Mouse (Mus musculus): ENCODE data around the gene Med31. TPM values are rescaled to one million over a fixed set of nuclear protein-coding genes. Genes with fewer than 3 reads are reported as not detected.

Gene Med31
- 23.9 and 25.5 TPM in 2 replicates for polyA plus RNA-seq (2015; fragmentation: Nextera tagmentation; extraction: Ambion mirVana)

GRCm38 (mm10) chr11:72215410-72215797 is at the start of gene Med31:
Gene Med31, minus strand, starts transcription at chr11:72215592.
- TF ChIP-seq CTCF (IDR thresholded peaks at IDR 0.05; ENCODE audit: low read depth), result no peak
- Histone ChIP-seq H3K9me3 (ENCODE audit: control insufficient read depth) (no peaks in the 10 kb centered on the region), H3K27me3 (replicated peaks; ENCODE audit: control insufficient read depth, insufficient read depth, low read length) (no peaks in the 10 kb centered on the region), H3K27ac (ENCODE audit: low read depth, low read length) (peak within 1 kb of the TSS; percentile 74), H3K9ac (ENCODE audit: low read depth, low read length) (peak within 1 kb of the TSS; percentile 71), H3K36me3 (ENCODE audit: control insufficient read depth, insufficient read depth) (peaks cover 15% of the 10 kb centered on the region), H3K4me3 (ENCODE audit: low read depth, low read length) (peak within 1 kb of the TSS; percentile 65), H3K4me1 (replicated peaks; ENCODE audit: control insufficient read depth, insufficient read depth, low read length) (0 out of 2 replicates have a peak, but pooled peaks cover 2% of the 10 kb centered on the region), H3K4me2 (replicated peaks; ENCODE audit: low read depth) (peak within 1 kb of the TSS; percentile 82)
- peak; percentile 81 for ATAC-seq
- under 1% methylated on average over 29 of the region's 29 CpGs for WGBS

GRCm38 (mm10) chr11:72256441-72256840 is 41.0 kb upstream of the Med31 start:
- Histone ChIP-seq H3K9ac (ENCODE audit: low read depth, low read length) (no peak overlapping the region), H3K9me3 (ENCODE audit: control insufficient read depth) (no peaks in the 10 kb centered on the region), H3K27ac (ENCODE audit: low read depth, low read length) (no peak overlapping the region), H3K27me3 (replicated peaks; ENCODE audit: control insufficient read depth, insufficient read depth, low read length) (0 out of 2 replicates have a peak, but pooled peaks cover 3% of the 10 kb centered on the region), H3K4me3 (ENCODE audit: low read depth, low read length) (no peak overlapping the region), H3K36me3 (ENCODE audit: control insufficient read depth, insufficient read depth) (no peaks in the 10 kb centered on the region), H3K4me2 (replicated peaks; ENCODE audit: low read depth) (no peak overlapping the region), H3K4me1 (replicated peaks; ENCODE audit: control insufficient read depth, insufficient read depth, low read length) (no peaks in the 10 kb centered on the region)
- 84% methylated on average over 2 of the region's 2 CpGs for WGBS
- ATAC-seq, result no peak
- TF ChIP-seq CTCF (IDR thresholded peaks at IDR 0.05; ENCODE audit: low read depth), result no peak

GRCm38 (mm10) chr11:72255629-72256028 is 40.2 kb upstream of the Med31 start:
- H3K4me3 ChIP-seq (ENCODE audit: low read depth, low read length), result no peak overlapping the region
- H3K36me3 ChIP-seq (ENCODE audit: control insufficient read depth, insufficient read depth), result no peaks in the 10 kb centered on the region
- 69% methylated on average over 4 of the region's 4 CpGs for WGBS
- H3K9ac ChIP-seq (ENCODE audit: low read depth, low read length), result no peak overlapping the region
- no peaks in the 10 kb centered on the region for H3K9me3 ChIP-seq (ENCODE audit: control insufficient read depth)
- TF ChIP-seq CTCF (IDR thresholded peaks at IDR 0.05; ENCODE audit: low read depth), result no peak
- H3K27me3 ChIP-seq (replicated peaks; ENCODE audit: control insufficient read depth, insufficient read depth, low read length), result 0 out of 2 replicates have a peak, but pooled peaks cover 3% of the 10 kb centered on the region
- no peak overlapping the region for H3K4me2 ChIP-seq (replicated peaks; ENCODE audit: low read depth)
- H3K27ac ChIP-seq (ENCODE audit: low read depth, low read length), result no peak overlapping the region
- peak; percentile 77 for ATAC-seq
- no peaks in the 10 kb centered on the region for H3K4me1 ChIP-seq (replicated peaks; ENCODE audit: control insufficient read depth, insufficient read depth, low read length)

GRCm38 (mm10) chr11:72245196-72245753 is 29.9 kb upstream of the Med31 start:
- no peaks in the 10 kb centered on the region for H3K4me1 ChIP-seq (replicated peaks; ENCODE audit: control insufficient read depth, insufficient read depth, low read length)
- no peak overlapping the region for H3K4me2 ChIP-seq (replicated peaks; ENCODE audit: low read depth)
- no peak overlapping the region for H3K27ac ChIP-seq (ENCODE audit: low read depth, low read length)
- no peak for ATAC-seq
- H3K4me3 ChIP-seq (ENCODE audit: low read depth, low read length), result no peak overlapping the region
- no peaks in the 10 kb centered on the region for H3K36me3 ChIP-seq (ENCODE audit: control insufficient read depth, insufficient read depth)
- no peaks in the 10 kb centered on the region for H3K9me3 ChIP-seq (ENCODE audit: control insufficient read depth)
- no peak for TF ChIP-seq CTCF (IDR thresholded peaks at IDR 0.05; ENCODE audit: low read depth)
- WGBS, result 82% methylated on average over 8 of the region's 8 CpGs
- H3K27me3 ChIP-seq (replicated peaks; ENCODE audit: control insufficient read depth, insufficient read depth, low read length), result no peaks in the 10 kb centered on the region
- no peak overlapping the region for H3K9ac ChIP-seq (ENCODE audit: low read depth, low read length)

- H3K9me3 ChIP-seq (ENCODE audit: control insufficient read depth), result no peaks in the 10 kb centered on the region
- H3K4me3 ChIP-seq (ENCODE audit: low read depth, low read length), result no peak overlapping the region
- no peaks in the 10 kb centered on the region for H3K4me1 ChIP-seq (replicated peaks; ENCODE audit: control insufficient read depth, insufficient read depth, low read length)
- ATAC-seq, result no peak
- H3K27ac ChIP-seq (ENCODE audit: low read depth, low read length), result no peak overlapping the region
- WGBS, result 56% methylated on average over 4 of the region's 4 CpGs
- H3K4me2 ChIP-seq (replicated peaks; ENCODE audit: low read depth), result no peak overlapping the region
- H3K9ac ChIP-seq (ENCODE audit: low read depth, low read length), result no peak overlapping the region
- H3K27me3 ChIP-seq (replicated peaks; ENCODE audit: control insufficient read depth, insufficient read depth, low read length), result no peaks in the 10 kb centered on the region
- no peak for TF ChIP-seq CTCF (IDR thresholded peaks at IDR 0.05; ENCODE audit: low read depth)
- no peaks in the 10 kb centered on the region for H3K36me3 ChIP-seq (ENCODE audit: control insufficient read depth, insufficient read depth)
Measured at GRCm38 (mm10) chr11:72240062-72240860, 24.9 kb upstream of the Med31 start.

GRCm38 (mm10) chr11:72234013-72234412 is 18.6 kb upstream of the Med31 start:
- Histone ChIP-seq H3K4me2 (replicated peaks; ENCODE audit: low read depth) (no peak overlapping the region), H3K36me3 (ENCODE audit: control insufficient read depth, insufficient read depth) (no peaks in the 10 kb centered on the region), H3K4me1 (replicated peaks; ENCODE audit: control insufficient read depth, insufficient read depth, low read length) (no peaks in the 10 kb centered on the region), H3K4me3 (ENCODE audit: low read depth, low read length) (no peak overlapping the region), H3K27me3 (replicated peaks; ENCODE audit: control insufficient read depth, insufficient read depth, low read length) (no peaks in the 10 kb centered on the region), H3K27ac (ENCODE audit: low read depth, low read length) (no peak overlapping the region), H3K9me3 (ENCODE audit: control insufficient read depth) (no peaks in the 10 kb centered on the region), H3K9ac (ENCODE audit: low read depth, low read length) (no peak overlapping the region)
- WGBS, result 75% methylated on average over 5 of the region's 5 CpGs
- TF ChIP-seq CTCF (IDR thresholded peaks at IDR 0.05; ENCODE audit: low read depth), result no peak
- no peak for ATAC-seq

Data from intestine, postnatal 0 days (tissue).